Mouse (Mus musculus) T-helper 1 cell (primary cell): ENCODE results near the gene Slc25a22.
"Not testable (repeated sequence)": the region's sequence is repeated elsewhere in the genome, so short reads cannot be mapped to it uniquely, and the experiment has no call there.

ENCODE experiments used
- in situ Hi-C: fragments of 300-600 bp; cut with MboI, MseI; formaldehyde crosslinking; loops from one replicate; pipeline ENCODE4 v1.15.1; 2025; ENCODE audit warnings: high pct_unique_total_duplicates

Gene Slc25a22

DNA sequence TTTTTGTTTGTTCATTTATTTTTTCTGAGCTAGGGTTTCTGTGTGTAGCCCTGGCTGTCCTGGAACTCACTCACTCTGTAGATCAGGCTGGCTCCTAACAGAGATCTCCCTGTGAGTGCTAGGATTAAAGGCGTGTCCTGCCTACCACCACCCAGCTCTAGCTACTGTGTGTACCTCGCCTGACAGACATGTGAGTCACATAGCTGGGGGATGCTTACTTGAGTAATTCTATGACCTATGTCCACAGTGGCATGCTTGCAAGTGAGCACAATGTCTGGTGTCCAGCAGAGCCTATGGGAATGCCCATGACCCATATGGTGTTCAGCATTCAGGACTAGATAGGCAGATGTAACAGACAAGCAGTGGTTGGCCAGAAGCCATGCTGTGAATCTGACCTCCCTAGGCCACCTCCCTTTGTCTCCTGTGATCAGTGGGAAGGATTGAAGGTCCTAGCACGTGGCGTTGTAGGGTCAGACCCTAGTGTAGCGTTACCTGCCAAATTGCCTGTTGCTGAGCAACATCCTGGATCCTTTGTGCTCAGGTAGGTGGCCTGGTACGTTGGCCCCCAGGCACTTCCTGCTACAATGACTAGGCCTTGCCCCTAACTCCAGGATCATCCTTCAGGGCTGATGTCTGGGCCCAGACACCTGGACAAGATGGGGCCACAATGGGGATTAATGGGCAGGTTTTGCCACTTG, 21.4 kb downstream of the Slc25a22 start:
- in situ Hi-C loops, result no loop called here

DNA sequence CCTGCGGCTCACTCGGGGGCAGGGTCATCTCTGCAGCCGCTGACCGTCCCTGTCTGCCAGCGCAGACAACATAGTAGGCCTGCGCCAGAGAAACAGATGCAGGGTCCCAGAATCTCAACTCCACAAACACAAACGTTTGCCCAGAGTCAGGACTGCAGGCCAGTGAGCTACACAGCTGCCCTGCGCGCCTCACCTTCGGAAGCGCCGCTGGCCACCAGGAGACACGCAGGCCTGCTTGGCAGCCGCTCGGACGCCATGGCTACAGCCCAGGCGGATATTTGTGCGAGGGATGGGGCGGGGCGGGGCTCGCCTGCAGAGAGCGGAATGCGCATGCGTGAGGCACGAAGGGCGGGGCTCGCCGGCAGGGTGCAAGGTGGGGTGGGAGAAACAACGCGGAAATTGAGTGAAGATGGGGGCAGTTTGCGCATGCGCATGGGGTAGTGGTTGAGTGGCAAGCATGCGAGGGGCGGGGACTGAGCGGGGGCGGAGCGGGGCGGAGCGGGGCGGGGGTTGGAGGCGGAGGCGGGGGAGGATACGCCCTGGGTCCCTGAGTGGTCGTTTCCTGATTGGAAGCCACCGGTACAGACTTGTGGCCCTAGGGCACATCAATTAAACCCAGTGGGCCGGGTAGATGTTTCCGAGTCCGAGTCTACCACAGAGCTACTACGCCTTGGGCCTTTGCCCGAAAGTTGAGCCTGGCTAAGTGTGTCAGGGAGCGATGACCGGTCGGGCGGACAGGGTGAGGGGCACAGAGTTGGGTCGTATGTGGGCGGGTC, 23.7 kb downstream of the Slc25a22 start, which contains the start of gene Gatd1:
Gene Gatd1, minus strand, starts transcription at position 328 of the 776 bp plus-strand sequence.
- in situ Hi-C loops, result loop anchor here (5.0 kb wide), 1 partner anchor 38 kb away; no protein-coding TSS in a partner anchor

DNA sequence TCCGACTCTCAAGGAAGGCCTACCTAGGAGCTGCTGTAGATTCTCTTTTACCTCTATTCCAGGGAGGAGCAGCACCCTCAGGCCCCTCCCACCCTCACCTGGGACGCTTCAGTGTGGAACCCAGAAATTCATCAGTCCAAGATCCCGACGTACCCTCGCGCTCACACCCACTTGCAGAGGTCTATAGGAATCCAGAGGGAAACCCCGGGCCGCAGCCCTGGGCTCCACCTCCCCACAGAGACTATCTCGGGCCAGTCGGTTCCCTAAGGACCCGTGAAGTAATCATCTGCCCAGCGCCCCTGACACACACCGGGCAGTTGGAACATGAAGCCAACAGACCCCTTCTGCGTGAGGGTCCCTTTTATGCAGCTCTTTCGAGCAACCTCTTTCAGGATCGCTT, 24.4 kb downstream of the Slc25a22 start:
- in situ Hi-C loops, result loop anchor here (5.0 kb wide), 1 partner anchor 39 kb away; no protein-coding TSS in a partner anchor

DNA sequence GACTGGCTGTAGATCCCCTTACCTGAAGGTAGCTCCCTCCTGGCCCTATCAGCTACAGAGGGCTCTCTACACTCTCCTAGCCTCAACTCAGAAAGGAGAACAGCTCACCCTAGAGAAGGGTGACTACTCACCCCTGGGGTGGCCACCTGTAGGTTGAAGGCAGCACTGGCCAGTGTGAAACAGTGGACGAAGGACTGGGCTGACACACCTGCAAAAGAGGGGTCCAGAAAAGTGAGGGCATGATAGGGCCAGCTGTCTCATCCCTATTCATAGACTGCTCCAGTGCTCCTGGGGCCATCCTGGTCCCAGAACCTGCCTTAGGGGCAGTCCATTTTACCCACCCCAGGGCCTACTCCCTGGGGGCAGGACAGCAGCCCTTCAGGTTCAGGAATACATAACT, 26.0 kb downstream of the Slc25a22 start:
- in situ Hi-C loops, result loop anchor here (5.0 kb wide), 1 partner anchor 41 kb away; no protein-coding TSS in a partner anchor

DNA sequence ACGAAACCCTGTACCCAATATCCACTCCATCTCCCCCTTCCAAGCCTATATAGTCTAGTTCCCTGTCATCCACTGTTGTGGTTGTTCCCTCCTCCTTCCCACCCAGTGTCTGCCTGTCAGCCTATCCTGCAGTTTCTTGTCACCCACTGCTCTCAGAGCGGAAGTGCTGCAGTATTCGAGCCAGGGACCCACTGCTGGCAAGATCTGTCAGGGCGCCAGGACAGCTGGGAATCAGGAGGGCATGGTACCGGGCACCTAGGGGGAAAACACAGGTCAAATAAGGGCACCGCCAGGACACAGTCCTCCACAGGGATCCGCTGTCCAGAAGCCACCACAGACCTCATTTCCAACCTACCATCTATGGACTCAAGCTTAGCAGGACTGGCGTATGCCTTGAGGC, 27.1 kb downstream of the Slc25a22 start:
- in situ Hi-C loops, result loop anchor here (5.0 kb wide), 1 partner anchor 42 kb away; no protein-coding TSS in a partner anchor

DNA sequence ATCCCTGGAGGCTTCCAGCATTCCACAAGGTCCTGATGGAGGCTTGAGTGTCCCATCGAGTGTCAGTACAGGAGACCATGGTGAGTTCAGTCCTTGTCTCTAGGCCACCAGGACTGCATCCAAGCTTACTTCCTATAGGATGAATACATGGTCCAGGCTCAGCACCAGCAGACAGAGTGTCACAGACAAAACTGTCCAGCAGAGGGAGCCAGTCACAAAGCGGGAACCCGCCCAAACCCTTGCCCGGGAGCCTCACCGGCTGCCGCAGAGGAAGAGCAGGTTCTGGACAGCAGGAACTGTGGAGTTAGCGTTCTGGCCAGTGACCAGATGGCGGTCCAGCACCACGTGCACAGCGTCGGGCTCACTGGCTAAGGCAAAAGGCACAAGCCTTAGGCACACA, 28.9 kb downstream of the Slc25a22 start:
- in situ Hi-C loops, result no loop called here

DNA sequence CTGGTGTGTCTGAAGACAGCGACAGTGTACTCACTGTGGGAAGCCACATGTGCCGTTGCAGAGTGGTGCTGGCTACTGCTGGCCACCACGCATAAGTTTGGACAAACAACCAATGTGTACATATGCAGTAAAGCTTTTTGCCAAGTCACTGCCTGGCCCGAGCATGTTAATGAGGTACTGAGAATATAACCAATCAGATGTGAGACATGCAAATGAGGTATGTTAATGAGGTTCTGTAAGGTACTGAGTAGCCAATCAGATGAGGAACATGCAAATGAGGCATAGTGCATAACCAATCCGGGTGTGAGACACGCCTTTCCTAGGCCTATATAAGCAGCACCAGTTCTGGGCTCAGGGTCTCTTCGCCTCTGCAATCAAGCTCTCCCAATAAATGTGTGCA, 30.0 kb downstream of the Slc25a22 start:
- in situ Hi-C loops, result not testable (repeated sequence)

DNA sequence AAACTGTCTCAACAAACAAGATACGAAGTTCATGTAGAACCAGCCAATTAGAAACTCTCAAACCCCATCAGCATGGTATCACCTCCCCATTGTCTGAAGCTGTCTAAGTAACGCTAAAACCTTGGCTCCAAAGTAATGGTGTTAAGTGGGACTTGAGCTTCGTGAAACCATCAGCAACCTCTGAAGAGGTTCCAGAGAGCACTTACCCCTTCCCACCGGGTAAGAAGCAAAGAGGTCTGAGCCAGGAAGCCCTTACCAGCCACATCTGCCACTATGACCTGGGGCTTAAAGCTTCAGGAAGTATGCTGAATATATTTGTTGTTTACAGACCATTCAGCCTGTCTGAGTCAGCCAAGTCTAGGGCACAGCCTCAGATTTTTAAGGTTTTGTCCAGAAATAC, 32.2 kb downstream of the Slc25a22 start:
- in situ Hi-C loops, result no loop called here

DNA sequence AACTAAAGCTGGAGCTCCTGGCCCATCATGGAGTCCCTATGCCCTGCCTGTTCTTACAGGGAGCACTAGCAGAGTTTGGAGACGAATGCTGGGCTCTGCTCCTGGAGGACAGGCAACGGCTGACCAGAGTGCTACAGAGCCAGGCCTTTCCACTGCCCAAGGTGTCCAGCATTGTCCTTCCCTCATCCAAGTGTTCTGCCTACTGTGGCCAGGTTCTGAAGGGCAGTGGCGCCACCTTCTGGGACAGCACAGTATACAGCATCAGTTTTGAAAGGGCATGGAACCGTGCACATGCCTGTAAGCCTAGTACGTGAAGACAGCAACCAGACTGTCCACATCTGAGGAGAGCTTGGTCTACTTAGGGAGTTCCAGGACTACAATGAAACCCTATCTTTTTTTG, 34.4 kb downstream of the Slc25a22 start:
- in situ Hi-C loops, result no loop called here

DNA sequence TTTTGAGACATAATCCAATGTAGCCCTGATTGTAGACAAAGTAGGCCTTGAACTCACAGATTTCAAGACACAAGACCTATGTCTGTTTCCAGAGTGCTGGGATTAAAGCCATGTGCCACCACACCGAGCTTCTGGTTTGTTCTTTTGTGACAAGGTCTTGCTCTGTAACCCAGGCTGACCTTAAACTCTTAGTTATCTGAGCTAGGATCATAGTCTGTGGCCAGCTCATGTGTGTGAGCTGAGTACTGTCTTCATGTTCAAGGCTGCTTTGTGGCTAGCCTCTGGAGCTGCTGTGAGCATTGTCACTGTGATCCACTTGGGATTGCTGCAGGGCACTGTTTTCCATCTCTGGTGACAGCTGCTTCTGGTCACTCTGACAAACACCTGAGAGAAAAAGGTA, 42.3 kb downstream of the Slc25a22 start:
- in situ Hi-C loops, result no loop called here

DNA sequence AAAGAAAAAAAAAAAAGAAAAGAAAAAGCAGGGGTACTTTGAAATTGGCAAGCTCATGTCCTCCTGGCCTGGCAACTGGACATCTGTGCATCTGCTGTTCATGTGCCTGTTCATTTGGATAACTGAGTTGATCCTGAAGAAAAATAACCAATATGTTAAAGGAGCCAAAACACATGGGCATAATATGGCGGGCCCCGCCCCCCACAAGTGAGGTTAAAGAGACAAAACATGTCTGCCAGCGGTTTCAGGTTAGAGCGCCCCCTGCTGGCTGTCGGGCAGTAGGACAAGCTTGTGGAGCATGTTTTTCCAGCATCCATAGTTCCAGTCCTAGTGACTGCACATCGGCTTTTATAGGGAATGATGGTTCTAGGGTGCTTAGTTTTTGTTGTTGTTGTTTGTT, 42.9 kb downstream of the Slc25a22 start:
- in situ Hi-C loops, result no loop called here

DNA sequence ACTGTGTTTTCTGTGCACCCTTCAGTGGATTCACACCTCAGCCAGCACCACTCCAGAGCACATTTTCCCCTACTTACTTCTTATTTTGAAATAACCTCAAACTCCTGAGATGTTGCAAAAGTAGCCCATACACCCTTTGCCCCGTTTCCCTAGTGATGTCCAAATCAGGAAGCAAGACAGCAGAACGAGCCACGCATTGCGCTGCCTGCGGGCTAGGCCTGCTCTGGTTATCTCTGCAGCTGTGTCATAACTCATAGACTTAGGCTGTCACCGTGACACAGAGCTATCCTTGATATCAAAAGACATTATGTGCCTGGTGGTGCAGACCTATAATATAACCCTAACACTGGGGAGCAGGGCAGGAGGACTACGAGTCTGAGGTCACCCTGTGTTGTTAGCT, 43.5 kb downstream of the Slc25a22 start:
- in situ Hi-C loops, result no loop called here

DNA sequence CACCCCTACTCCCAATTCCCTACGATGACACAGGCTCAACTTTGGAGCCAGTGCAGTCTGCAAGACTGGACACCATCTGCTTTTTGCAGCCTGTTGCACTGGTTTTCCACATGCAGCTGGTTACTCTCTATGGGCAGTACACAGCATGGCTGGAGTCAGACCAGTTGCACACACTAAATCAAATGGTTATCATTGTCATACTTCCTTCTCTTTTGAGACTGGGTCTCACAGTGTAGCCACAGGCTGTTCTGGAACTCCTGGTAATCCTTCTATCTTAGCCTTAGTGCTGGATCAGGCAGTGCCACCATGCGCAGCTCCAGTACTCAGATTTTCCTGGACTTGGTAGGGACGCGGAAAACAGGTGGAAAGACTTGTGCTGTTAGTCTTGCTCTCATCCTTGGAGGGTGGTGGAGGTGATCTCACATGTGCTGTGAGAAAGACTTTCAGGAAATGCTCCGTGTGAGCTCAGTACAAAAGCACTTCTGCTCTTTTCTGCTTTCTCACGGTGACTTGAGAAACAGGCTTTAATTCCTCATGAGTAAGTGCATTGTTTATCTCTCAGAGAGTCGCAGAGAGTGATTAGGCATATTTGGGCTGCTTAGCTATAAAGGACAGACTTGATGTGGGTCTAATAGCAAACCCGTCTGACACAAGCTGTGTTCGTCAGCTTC, 45.0 kb downstream of the Slc25a22 start:
- in situ Hi-C loops, result no loop called here

DNA sequence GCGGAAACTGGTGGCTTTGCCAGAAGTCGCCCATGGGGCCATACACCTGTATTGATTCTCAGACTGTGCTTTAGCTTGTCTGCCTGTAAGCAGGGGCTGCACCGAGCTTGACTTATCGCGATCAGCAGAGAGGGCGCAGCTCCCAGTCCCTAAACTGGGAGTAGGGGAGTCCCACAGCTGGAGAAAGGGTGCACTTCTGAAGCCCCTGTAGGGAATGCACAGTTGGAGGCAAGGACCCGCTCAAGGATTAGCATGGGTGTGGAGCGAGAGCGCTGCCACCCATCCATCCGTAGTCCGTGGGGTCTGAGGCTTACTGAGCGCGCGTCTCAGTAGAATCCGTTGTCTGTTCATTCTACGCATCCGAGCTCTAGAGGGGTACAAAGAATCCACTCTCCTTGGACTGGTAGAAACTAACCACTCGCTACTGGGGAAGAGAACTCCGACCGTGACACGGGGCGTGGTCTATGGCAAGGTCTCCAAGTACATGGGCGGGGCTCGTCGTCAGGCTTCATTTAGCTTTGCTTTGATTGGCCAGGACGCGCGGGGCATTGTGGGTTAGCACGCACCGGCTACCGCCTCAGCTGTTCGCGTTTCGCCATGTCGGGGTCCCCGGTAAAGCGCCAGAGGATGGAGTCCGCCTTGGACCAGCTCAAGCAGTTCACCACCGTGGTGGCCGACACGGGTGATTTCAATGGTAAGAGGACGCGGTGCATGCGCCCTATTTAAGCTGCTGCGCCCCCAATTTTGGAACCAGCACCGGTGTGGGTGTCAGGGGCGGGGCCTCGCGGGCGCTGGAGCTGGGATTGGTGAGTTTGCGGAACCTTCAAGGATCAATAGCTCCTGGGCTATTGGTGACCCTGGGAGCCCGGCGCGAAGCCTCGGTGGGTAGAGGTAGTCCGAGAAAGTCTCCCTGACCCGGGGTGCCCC, 45.8 kb downstream of the Slc25a22 start, which contains the start of gene Taldo1:
Gene Taldo1, plus strand, starts transcription at position 575 of the 927 bp plus-strand sequence.
- in situ Hi-C loops, result no loop called here

DNA sequence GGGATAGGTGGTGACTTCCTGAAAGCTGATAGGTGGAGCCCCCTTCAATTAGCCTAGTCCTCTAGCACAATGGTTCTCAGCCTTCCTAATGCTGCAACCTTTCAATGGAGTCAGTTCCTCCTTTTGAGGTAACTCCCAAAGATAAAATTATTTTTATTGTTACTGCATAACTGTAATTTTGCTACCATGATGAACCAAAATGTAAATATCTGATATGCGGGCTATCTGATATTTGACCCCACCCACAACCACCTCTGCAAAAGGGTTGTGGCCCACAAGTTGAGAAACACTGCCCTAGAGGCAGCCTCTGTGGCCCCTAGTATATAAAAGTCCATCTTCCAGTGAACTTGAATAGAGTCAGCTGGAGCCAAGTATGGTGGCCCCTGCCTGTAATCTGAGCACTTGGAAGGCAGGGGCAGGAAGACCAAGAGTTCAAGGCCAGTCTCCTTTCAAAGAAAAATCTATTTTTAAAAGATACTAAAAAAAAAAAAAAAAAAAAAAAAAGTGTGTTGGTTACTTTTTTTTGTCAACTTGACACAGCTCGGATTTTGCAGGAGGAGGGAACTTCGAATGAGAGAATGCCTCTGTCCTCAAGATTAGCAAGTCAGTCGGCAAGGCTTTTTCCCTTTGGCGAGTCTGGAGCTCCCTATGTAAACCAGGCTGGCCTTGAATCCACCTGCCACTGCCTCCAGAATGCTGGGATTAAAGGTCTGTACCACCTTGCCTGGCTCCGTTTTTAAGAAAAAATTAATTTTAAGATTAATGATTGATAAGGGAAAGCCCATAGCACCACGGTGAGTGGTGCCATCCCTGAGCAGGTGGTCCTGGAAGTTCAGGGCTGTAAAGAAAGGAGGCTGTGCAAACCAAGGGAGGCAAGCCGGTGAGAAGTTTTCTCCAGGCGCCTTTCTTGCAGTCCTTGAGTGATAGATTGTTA, 47.1 kb downstream of the Slc25a22 start:
- in situ Hi-C loops, result no loop called here

DNA sequence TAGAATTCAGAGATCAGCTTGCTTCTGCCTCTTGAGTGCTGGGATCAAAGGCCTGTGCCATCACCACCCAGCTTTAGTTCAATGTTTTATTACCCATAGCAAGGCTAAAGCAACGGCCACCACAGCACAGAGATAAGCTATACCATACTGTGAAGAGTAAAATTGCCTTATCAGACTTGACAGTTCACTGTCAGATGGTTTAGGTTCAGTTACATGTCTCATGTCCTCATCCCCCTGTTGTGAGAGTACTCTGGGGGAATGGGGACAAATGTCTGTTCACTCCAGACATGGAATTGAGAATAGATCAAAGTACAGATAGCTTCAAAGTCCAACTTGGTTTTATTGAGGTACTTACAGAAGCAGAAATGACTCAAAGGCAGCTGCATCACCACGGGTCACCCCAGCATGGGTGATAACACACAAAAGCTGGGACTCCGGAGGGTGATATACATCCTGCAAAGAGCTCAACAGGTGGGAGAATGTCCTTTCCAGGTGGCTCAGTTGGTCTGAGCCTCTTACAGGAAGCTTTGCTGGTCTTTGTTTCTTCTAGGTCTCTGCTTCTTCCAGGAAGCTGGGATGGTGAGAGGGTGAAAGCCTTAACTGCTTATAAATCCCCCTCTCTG, 49.1 kb downstream of the Slc25a22 start:
- in situ Hi-C loops, result no loop called here

DNA sequence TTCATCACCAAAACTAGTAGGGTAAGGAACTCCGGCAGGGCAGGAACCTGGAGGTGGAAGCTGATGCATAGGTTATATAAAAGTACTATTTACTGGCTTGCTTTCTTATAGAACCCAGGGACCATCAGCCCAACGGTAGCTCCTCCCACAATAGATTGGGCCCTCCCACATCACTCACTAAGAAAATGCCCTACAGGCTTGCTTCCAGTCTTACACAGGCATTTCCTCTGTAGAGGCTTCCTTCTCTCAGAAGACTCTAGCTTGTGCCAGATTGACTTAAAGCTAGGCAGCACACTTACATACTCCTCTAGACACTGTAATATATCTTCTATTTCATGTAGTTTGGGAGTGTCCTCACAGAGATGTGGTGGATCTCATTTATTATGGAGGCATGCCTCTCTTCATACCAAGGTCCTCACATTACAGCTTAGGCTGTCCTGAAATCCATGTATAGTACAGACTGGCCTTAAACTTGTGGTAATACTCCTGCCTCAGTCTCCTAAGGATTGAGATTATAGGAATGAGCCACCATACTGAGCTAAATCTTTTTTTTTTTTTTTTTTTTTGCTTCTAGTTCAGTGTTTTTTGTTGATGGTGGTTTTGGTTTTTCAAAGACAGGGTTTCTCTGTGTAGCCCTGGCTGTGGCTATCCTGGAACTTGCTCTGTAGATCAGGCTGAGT, 49.7 kb downstream of the Slc25a22 start:
- in situ Hi-C loops, result no loop called here

DNA sequence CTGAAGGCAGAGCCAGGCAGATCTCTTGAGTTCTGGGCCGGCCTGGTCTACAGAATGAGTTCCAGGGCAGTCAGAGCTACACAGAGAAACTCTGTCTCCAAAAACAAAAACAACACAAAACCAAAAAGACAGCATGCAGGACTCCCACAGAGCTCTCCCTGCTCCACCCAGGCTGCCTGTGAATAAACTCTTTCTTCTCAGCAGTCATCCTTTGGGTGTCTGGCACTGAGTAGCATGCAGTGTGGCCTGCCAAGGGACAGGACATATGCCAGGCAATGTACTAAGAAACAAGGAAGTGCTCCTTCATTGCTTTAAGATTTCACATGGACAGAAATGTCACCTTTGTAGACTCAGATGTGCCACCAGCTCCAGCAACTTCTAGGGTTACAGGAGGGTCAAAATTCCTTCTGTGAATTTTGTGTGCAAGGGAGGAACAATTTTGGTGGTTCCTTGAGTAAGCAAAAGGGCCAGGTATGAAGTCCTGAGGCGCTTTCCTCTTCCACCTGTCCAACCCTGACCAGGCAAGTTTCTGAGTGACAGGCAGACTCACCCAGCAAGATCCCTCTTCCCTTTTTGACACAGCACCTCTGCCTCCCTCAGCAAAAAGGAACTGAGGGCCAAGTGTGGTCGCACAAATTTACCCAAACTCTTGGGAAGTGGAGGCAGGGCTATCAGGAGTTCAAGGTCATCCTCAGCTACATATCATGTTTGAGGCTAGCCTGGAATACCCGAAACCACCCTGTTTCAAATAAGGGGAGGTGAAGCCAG, 56.4 kb downstream of the Slc25a22 start:
- in situ Hi-C loops, result no loop called here
